Mouse (Mus musculus) C2C12 (cell line): Measurements from ENCODE around the gene Olfml1.

Experiments used
- CEBPB ChIP-seq: IDR thresholded peaks from one replicate; pipeline ENCODE4 v1.6.1; 2011; ENCODE audit warnings: low read depth, mild to moderate bottlenecking, control low read depth, moderate library complexity
- CTCF ChIP-seq: IDR thresholded peaks from one replicate; pipeline ENCODE4 v1.5.1; 2011; ENCODE audit not compliant: control insufficient read depth, insufficient read depth, insufficient read length
- FOSL1 ChIP-seq: IDR thresholded peaks from one replicate; pipeline ENCODE4 v1.8.0; 2011; ENCODE audit warnings: mild to moderate bottlenecking, low read length; ENCODE audit not compliant: poor library complexity, insufficient read depth, severe bottlenecking
- MAX ChIP-seq: IDR thresholded peaks from one replicate; pipeline ENCODE4 v1.6.1; 2011; ENCODE audit warnings: mild to moderate bottlenecking, control low read depth

DNA sequence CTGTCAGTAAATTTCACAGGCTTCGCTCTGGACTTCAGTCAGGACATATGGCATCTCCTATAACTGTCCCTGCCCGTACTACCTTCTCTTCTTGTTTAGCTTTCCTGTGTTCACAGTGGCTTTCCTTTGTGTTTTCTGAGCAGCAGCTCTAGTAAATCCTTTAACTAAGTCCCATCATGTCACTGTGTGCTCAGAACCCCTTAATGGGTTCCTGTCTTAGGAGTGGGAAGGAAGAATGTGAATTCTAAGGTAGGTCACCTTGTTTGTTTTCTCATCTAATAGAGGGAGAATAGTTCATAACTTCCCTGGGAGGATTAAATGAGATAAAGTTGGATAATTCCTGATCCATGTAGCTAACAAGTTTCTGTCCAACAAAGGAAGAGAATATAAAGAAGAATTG, 57.8 kb downstream of the Olfml1 start, which contains the start of gene 5330417H12Rik:
- TF ChIP-seq CTCF (no peak), FOSL1 (no peak), CEBPB (no peak), MAX (no peak)
